Mouse (Mus musculus) bone marrow macrophage, adult 2 months (primary cell): ENCODE measurements around the gene Inka2.

ENCODE experiments used
- CTCF ChIP-seq: IDR thresholded peaks from 2 replicates; pipeline ENCODE4 v1.5.1; 2012; ENCODE audit warnings: low read depth, mild to moderate bottlenecking, low read length, moderate library complexity
- POLR2A ChIP-seq: IDR thresholded peaks from 2 replicates; pipeline ENCODE4 v1.6.1; 2012; ENCODE audit warnings: mild to moderate bottlenecking, low read depth, low read length, borderline replicate concordance

DNA sequence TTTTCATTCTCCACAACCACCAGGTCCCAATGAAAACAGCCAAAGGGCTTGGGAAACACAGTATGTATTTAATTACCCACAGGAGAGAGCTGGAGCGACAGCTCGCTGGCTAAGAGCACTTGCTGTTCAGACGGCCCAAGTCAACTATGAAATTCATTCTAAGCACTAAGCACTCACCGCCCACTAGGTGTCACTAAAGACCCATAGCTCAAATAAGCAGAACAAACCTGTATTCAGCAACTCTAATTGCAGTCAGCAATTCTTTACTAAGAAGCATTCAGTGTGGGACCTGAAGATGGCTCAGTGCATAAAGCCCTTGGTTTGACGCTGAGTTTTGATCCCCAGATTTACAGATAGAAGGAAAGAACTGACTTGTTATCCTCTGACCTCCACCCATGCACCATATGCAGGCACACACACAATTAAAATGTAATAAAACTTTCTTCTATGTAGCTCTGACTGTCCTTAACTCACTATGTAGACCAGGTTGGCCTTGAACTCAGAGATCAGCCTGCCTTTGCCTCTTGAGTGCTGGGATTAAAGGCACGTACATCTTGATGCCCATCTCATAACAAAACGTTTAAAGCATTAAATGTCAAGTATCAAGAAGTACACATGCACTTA lies 29.7 kb upstream of the Inka2 start:
- TF ChIP-seq CTCF = no peak
- no peak for TF ChIP-seq POLR2A
